Mouse (Mus musculus) ES-Bruce4 (cell line): Measurements from ENCODE around the gene Clip4. TPM values are rescaled to one million over a fixed set of nuclear protein-coding genes. Genes with fewer than 3 reads are reported as not detected.
"Not testable (repeated sequence)": the region's sequence is repeated elsewhere in the genome, so short reads cannot be mapped to it uniquely, and the experiment has no call there.

Experiments used
- H3K27ac ChIP-seq: 2 replicates; pipeline ENCODE4 v1.5.1; 2012; ENCODE audit warnings: low read length, inconsistent platforms; ENCODE audit not compliant: insufficient read depth
- H3K27me3 ChIP-seq: 2 replicates; pipeline ENCODE4 v1.6.1; 2012; ENCODE audit warnings: mild to moderate bottlenecking, low read length, inconsistent platforms; ENCODE audit not compliant: control insufficient read depth, poor library complexity, insufficient read depth, severe bottlenecking
- H3K36me3 ChIP-seq: 2 replicates; pipeline ENCODE4 v1.6.1; 2012; ENCODE audit warnings: inconsistent platforms, mild to moderate bottlenecking, low read length, moderate library complexity; ENCODE audit not compliant: control insufficient read depth, poor library complexity, insufficient read depth, severe bottlenecking
- H3K4me1 ChIP-seq: one replicate; pipeline ENCODE4 v1.8.1; 2011; ENCODE audit warnings: low read length; ENCODE audit not compliant: control insufficient read depth, insufficient read depth
- H3K4me3 ChIP-seq: 2 replicates; pipeline ENCODE4 v1.5.1; 2011; ENCODE audit warnings: low read depth, mild to moderate bottlenecking, low read length
- H3K9ac ChIP-seq: 2 replicates; pipeline ENCODE4 v1.6.1; 2012; ENCODE audit warnings: low read depth, mild to moderate bottlenecking, inconsistent platforms; ENCODE audit not compliant: poor library complexity, severe bottlenecking
- H3K9me3 ChIP-seq: replicated peaks from 2 replicates; pipeline ENCODE4 v1.6.1; 2012; ENCODE audit warnings: mild to moderate bottlenecking, low read length, inconsistent platforms; ENCODE audit not compliant: control insufficient read depth, poor library complexity, insufficient read depth, severe bottlenecking
- CTCF ChIP-seq: IDR thresholded peaks from one replicate; pipeline ENCODE4 v1.8.1; 2011; ENCODE audit warnings: low read depth, low read length
- EP300 ChIP-seq: IDR thresholded peaks from 2 replicates; pipeline ENCODE4 v1.6.1; 2011; ENCODE audit warnings: low read depth, low read length; ENCODE audit not compliant: insufficient read depth
- POLR2A ChIP-seq: IDR thresholded peaks from one replicate; pipeline ENCODE4 v1.8.1; 2011; ENCODE audit warnings: low read length; ENCODE audit not compliant: insufficient read depth
- polyA plus RNA-seq: library from polyadenylated mRNA; stranded (reverse); fragments of >200 nt; gene quantifications from 2 replicates; pipeline ENCODE4 v1.2.4, GENCODE M21; 2011; ENCODE audit warnings: low read depth; ENCODE audit not compliant: missing spikeins, insufficient read depth, insufficient read length

Gene Clip4
- polyA plus RNA-seq: 13.3 and 14.7 TPM in 2 replicates

DNA sequence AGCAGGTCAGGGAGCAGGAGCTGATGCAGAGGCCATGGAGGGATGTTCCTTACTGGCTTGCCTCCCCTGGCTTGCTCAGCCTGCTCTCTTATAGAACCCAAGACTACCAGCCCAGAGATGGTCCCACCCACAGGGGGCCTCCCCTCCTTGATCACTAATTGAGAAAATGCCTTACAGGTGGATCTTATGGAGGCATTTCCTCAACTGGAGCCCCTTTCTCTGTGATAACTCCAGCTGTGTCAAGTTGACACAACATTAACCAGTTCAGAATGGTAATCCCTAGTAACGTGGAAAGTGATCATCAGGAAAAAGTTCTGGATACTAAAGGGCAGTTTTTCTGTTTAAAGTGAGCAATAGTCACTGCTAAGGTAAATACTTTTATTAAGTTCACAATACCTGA is at the start of gene Clip4:
TSS of gene Clip4 (plus strand) at position 301 of the 400 bp plus-strand sequence.
- not testable (repeated sequence) for H3K27me3 ChIP-seq, H3K9me3 ChIP-seq, H3K36me3 ChIP-seq, H3K4me1 ChIP-seq, H3K4me3 ChIP-seq, H3K27ac ChIP-seq, H3K9ac ChIP-seq

DNA sequence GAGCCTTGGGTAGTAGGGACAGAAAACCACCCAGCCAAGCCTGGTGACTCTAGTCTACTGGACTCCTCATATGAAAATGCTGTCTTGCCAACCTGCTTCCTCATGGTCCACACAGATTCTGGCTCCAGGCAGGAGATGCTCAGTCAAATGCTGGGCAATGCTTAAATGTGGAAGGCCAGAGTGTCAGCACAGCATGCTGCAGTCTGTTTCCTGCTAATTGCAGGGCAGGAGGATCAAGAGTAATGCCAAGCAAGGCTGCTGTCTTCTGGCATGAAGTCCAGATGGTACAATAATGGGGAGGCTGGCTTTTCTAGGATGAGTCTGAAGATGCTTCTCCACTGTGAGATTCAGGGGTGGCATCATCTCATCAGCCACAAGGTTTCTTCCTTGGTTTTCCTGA is 47.8 kb upstream of the Clip4 start:
- Histone ChIP-seq H3K27ac (no peak overlapping the region), H3K4me3 (no peak overlapping the region), H3K4me1 (no peaks in the 10 kb centered on the region), H3K9me3 (no peaks in the 10 kb centered on the region), H3K27me3 (no peaks in the 10 kb centered on the region), H3K9ac (no peak overlapping the region), H3K36me3 (no peaks in the 10 kb centered on the region)
- TF ChIP-seq CTCF: no peak
- no peak for TF ChIP-seq POLR2A
- no peak for TF ChIP-seq EP300

DNA sequence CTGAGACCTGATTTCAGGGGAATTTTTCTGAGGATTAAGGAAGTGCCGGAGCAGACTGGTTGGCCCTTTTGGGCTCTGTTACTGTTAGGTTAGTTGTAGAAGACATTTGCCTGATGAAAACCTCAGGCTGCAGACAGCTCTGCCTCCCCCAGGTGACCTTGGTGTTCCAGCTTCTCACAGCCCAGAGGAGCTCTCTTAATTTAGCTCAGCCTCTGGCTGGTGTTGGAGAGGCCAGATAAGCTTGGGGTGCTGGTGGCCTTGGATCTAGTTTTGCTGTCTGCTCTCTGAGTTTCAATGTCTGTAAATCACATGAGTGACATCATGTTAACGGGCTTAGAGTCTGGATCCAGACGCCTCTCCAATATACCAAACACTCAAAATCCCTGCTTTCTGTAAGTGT is 47.3 kb upstream of the Clip4 start:
- no peaks in the 10 kb centered on the region for H3K9me3 ChIP-seq
- H3K9ac ChIP-seq: no peak overlapping the region
- no peaks in the 10 kb centered on the region for H3K36me3 ChIP-seq
- H3K27ac ChIP-seq: no peak overlapping the region
- H3K4me3 ChIP-seq: no peak overlapping the region
- no peak for TF ChIP-seq CTCF
- no peak for TF ChIP-seq POLR2A
- no peak for TF ChIP-seq EP300
- H3K27me3 ChIP-seq: no peaks in the 10 kb centered on the region
- no peaks in the 10 kb centered on the region for H3K4me1 ChIP-seq

DNA sequence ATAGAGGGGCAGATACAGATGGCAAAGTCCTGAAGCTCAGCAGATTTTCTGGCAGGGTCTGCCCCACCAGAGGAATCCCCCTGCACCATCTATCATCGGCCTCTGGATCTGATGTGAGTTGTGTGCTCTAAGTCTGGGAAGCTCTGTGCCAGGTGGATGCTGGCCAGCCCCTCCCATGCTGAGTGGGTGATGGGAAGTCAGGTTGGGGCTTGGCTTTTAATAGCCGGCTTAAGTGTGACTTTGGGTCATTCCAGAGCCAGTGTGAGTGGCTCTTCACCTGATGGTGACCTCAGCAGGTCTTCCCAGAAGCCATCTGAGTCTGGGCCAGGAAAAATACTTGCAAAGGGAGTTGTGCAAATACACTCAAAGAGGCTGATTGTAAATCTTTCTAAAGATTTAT is 37.6 kb upstream of the Clip4 start:
- Histone ChIP-seq H3K9me3 (no peaks in the 10 kb centered on the region), H3K27ac (no peak overlapping the region), H3K4me1 (no peaks in the 10 kb centered on the region), H3K27me3 (no peaks in the 10 kb centered on the region), H3K36me3 (no peaks in the 10 kb centered on the region), H3K9ac (no peak overlapping the region), H3K4me3 (no peak overlapping the region)
- no peak for TF ChIP-seq POLR2A

DNA sequence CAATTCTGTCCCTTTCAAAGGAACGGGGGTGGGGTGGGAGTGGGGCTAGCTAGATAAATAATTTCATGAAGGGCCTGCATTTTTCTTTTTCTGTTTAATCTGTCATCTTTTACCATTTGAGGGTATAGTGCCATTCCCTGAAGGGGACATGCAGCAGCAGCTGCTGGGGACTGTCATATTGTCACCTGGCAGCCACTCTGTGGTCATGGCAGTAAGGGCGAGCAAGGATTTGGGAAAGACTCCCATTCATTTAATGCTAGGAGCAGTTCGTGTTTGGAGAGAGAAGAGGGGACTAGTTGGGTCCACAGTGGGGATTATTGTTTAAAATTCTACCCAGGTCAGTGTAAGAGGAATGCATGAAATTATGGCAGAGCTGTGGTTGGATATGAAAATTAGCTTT is 31.8 kb upstream of the Clip4 start:
- Histone ChIP-seq H3K9ac (no peak overlapping the region), H3K4me3 (no peak overlapping the region), H3K4me1 (no peaks in the 10 kb centered on the region), H3K27me3 (no peaks in the 10 kb centered on the region), H3K9me3 (no peaks in the 10 kb centered on the region), H3K36me3 (no peaks in the 10 kb centered on the region), H3K27ac (no peak overlapping the region)
- TF ChIP-seq CTCF: no peak

DNA sequence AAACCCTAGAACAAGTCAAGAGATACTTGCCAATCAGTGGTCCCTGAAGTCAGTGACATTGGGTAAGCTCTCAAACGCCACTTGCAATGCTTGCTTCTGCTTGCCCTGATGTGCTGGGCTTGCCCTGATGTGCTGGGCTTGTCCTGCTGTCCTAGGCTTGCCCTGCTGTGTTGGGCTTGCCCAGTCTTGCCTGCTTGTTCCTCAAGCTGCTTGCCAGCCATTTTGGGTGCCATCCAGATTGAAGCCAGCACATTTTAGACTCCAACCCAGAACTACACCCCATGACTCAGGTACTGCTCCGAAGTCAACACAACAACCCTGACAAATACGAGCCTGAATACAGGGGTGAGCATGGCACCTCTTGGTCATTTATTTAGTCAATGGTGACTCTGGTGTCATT is 26.1 kb upstream of the Clip4 start:
- H3K4me3 ChIP-seq: no peak overlapping the region

DNA sequence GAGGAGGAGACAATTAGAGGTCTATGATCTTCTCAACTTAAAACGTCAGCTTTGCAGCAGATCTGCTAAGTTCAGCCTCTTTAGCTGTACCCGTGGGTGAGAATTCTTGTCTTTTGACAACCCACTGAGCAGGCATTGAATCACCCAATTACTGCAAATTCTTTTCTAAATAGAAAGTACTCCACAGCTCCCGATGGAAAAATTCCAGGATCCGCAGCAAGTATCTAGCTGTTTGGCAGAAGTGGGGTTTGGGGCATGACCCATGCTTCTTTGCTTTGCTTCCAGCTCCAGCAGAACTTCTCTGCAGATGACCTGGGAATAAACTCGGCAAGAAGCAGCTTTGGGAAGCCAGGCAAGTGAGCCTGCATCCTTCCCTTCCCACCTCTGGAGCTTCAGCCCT is 25.3 kb upstream of the Clip4 start:
- Histone ChIP-seq H3K27ac (no peak overlapping the region), H3K4me3 (no peak overlapping the region), H3K9ac (no peak overlapping the region), H3K9me3 (no peaks in the 10 kb centered on the region), H3K36me3 (no peaks in the 10 kb centered on the region), H3K4me1 (no peaks in the 10 kb centered on the region), H3K27me3 (no peaks in the 10 kb centered on the region)
- TF ChIP-seq CTCF: no peak
- no peak for TF ChIP-seq POLR2A
- TF ChIP-seq EP300: no peak

More for the DNA sequence above, 26.1 kb upstream of the Clip4 start:
- Histone ChIP-seq H3K27ac (no peak overlapping the region), H3K9ac (no peak overlapping the region), H3K4me1 (no peaks in the 10 kb centered on the region), H3K36me3 (no peaks in the 10 kb centered on the region), H3K9me3 (no peaks in the 10 kb centered on the region), H3K27me3 (no peaks in the 10 kb centered on the region)
- no peak for TF ChIP-seq EP300
- TF ChIP-seq CTCF: no peak
- TF ChIP-seq POLR2A: no peak
